In the genomic region with DNA sequence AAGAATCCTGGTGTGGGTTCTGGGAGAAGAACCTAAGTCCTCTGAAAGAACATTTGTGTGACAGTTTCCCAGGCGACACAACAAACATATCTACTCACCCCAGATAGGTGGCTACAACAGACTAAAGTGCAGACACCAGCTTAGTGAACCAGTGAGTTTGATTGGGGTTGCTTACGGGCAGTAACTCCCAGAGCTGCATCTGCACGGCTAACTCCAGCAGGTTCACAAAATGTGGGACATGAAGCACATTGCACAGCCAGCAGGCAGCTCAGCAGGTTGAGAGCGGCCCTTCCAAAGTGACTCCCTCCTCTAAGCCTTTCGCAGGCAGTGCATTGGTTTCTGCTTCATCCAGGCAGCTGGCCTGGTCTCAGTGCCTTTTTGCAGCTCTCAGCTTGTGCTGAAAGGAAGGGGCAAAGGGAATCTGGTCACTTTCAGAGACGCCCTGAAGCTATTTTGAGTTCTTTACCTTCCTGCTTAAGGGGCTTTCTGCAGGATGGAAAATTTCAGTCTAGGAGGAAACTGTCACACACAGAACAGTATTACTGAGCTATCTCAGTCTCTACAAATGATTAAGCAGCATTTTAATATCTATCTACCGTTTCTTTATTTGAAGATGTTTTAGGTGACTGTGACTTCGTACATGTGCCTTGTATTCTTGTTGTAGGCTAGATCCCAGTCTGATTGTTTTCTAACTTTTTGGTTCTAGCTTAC, we compare ENCODE assay signal across 1 mouse cellular context.
A peak's percentile ranks its signal among the peaks of the same experiment; 100 is the strongest.
TF ChIP-seq lines count a peak whose summit lies in the region.

No protein-coding gene starts in this region.

TF ChIP-seq in CH12.LX, 34 proteins besides CTCF, POLR2A, EP300 and RAD21 (continued from another document):
- TF ChIP-seq NRF1 (IDR thresholded peaks at IDR 0.05; ENCODE audit: low read depth, low read length) (no peak), POLR2AphosphoS2 (IDR thresholded peaks at IDR 0.05; ENCODE audit: low read depth, low read length) (no peak), KAT2A (IDR thresholded peaks at IDR 0.05; ENCODE audit: insufficient replicate concordance, low read length) (no peak), MAZ (IDR thresholded peaks at IDR 0.05; ENCODE audit: low read depth, low read length) (no peak), PAX5 (IDR thresholded peaks at IDR 0.05; ENCODE audit: low read length) (no peak), ZC3H11A (IDR thresholded peaks at IDR 0.05; ENCODE audit: low read depth, low read length) (no peak), USF2 (conservative IDR thresholded peaks at IDR 0.05; ENCODE audit: low read depth, low read length) (no peak), MEF2A (IDR thresholded peaks at IDR 0.05; ENCODE audit: borderline replicate concordance, low read depth, low read length) (peak; percentile 98), MXI1 (IDR thresholded peaks at IDR 0.05; ENCODE audit: low read depth, low read length) (no peak; the same call in 1 of the 2 replicates), CHD1 (IDR thresholded peaks at IDR 0.05; ENCODE audit: low read depth, low read length) (0 out of 2 replicates have a peak, but pooled peaks have one; percentile 23), ZMIZ1 (IDR thresholded peaks at IDR 0.05; ENCODE audit: low read depth, low read length) (no peak), TBP (conservative IDR thresholded peaks at IDR 0.05; ENCODE audit: low read depth, low read length) (no peak), MYC (IDR thresholded peaks at IDR 0.05; ENCODE audit: low read depth, low read length) (peak; percentile 86), BHLHE40 (IDR thresholded peaks at IDR 0.05; ENCODE audit: low read depth, low read length) (peak; percentile 74), GABPA (IDR thresholded peaks at IDR 0.05; ENCODE audit: insufficient replicate concordance, low read depth, low read length) (no peak), IRF4 (IDR thresholded peaks at IDR 0.05; ENCODE audit: low read depth, low read length) (peak; percentile 98), TCF12 (IDR thresholded peaks at IDR 0.05; ENCODE audit: low read depth, low read length) (peak; percentile 82), ELF1 (IDR thresholded peaks at IDR 0.05; ENCODE audit: low read depth, low read length) (no peak), ZKSCAN1 (IDR thresholded peaks at IDR 0.05; ENCODE audit: borderline replicate concordance, low read depth, low read length) (no peak), ZNF384 (IDR thresholded peaks at IDR 0.05; ENCODE audit: low read depth, low read length) (no peak), CHD2 (IDR thresholded peaks at IDR 0.05; ENCODE audit: low read length) (peak; percentile 79), JUND (conservative IDR thresholded peaks at IDR 0.05; ENCODE audit: low read depth, low read length) (peak; percentile 96), HCFC1 (IDR thresholded peaks at IDR 0.05; ENCODE audit: low read depth, low read length) (no peak), SIN3A (IDR thresholded peaks at IDR 0.05; ENCODE audit: low read length) (peak; percentile 65), ETS1 (conservative IDR thresholded peaks at IDR 0.05; ENCODE audit: low read depth, low read length) (peak; percentile 82), USF1 (IDR thresholded peaks at IDR 0.05; ENCODE audit: low read depth, low read length) (no peak), SMC3 (IDR thresholded peaks at IDR 0.05; ENCODE audit: low read depth, low read length) (no peak), MAFK (IDR thresholded peaks at IDR 0.05; ENCODE audit: insufficient replicate concordance, low read length) (0 out of 2 replicates have a peak, but pooled peaks have one; percentile 55), E2F4 (IDR thresholded peaks at IDR 0.05; ENCODE audit: insufficient replicate concordance, low read depth, low read length) (no peak)
